Mouse (Mus musculus) megakaryocyte, embryonic 14.5 days (primary cell): ENCODE measurements at regions not wholly inside any gene's neighbourhood (a gene's known extent, or its start where the extent isn't known, plus 50 kb on each side); places are given as distances from the start of the nearest gene placed in this dataset.

Experiments
- H3K27me3 ChIP-seq: replicated peaks from 2 replicates; pipeline ENCODE3; 2012; ENCODE audit warnings: inconsistent platforms
- H3K36me3 ChIP-seq: replicated peaks from 2 replicates; pipeline ENCODE3; 2012; ENCODE audit warnings: low read length, inconsistent platforms, mixed read lengths
- H3K4me1 ChIP-seq: 2 replicates; pipeline ENCODE4 v1.6.1; 2012; ENCODE audit warnings: inconsistent platforms
- H3K4me3 ChIP-seq: replicated peaks from 2 replicates; pipeline ENCODE3; 2012; ENCODE audit warnings: moderate library complexity, mild to moderate bottlenecking, inconsistent platforms
- H3K9me3 ChIP-seq: 2 replicates; pipeline ENCODE4 v1.6.1; 2012; ENCODE audit warnings: inconsistent platforms
- FLI1 ChIP-seq: IDR thresholded peaks from 2 replicates; pipeline ENCODE4 v1.6.1; 2012; ENCODE audit warnings: low read length, inconsistent platforms, mixed read lengths
- GATA1 ChIP-seq: IDR thresholded peaks from 3 replicates; pipeline ENCODE4 v1.6.1; 2012; ENCODE audit warnings: mixed read lengths, low read length, inconsistent platforms, borderline replicate concordance

DNA sequence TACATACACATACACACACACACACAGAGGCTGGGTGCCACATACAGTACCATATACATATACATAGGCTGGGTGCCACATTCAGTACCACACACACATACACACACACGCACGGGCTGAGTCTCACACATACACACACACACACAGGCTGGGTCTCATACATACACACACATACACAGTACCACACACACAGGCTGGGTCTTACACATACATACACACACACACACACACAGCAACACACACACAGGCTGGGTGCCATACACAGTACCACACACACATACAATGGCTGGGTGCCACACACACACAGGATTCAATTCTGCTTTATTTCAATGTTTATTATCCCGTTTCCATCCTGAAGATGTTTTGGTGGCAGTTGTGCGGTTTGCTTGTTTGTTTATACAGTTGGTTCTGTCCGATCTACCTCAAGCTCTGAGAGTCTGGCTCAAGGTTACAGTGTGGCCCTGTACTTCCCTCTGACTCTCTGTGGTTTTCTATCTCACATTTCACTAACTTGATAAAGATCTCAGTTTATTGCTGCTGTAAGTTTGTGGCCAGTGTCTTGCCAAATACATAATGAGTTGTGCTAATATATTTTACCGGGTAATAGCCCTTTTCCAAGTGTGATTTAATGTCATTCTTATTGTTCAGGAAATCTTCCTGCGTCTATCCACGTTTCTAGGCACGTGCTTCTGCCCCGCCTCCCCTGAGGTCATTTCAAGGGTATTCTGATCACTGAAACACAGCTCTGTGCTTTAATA is 164.7 kb upstream of the Zfp637 start:
- Histone ChIP-seq H3K9me3 (peaks cover 7% of the 10 kb centered on the region), H3K36me3 (no peaks in the 10 kb centered on the region), H3K4me1 (peaks cover 12% of the 10 kb centered on the region), H3K27me3 (peaks cover 3% of the 10 kb centered on the region), H3K4me3 (peak overlapping the region; percentile 24)
- no peak for TF ChIP-seq FLI1

DNA sequence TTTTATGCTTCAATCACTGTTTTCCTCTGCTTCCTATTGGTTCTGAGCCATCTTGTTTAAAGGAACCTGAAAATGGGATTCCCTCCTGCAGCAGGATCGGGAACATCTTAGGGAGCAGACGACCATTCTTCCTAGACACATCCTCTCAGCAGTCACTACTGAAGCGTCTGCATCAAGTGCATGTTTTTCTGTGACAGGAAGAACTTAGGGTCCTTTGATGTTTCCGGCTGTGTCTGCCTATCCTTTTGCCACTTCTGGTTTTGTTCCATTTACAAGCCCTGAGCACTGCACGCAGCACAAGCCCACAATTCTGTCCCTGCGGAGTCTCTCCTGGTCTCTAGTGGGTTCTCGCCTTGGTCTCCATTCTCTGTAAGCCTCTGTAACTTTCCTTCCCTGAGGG is 163.9 kb upstream of the Zfp637 start:
- TF ChIP-seq GATA1 (no peak), FLI1 (no peak)
- Histone ChIP-seq H3K27me3 (peaks cover 3% of the 10 kb centered on the region), H3K36me3 (no peaks in the 10 kb centered on the region)

DNA sequence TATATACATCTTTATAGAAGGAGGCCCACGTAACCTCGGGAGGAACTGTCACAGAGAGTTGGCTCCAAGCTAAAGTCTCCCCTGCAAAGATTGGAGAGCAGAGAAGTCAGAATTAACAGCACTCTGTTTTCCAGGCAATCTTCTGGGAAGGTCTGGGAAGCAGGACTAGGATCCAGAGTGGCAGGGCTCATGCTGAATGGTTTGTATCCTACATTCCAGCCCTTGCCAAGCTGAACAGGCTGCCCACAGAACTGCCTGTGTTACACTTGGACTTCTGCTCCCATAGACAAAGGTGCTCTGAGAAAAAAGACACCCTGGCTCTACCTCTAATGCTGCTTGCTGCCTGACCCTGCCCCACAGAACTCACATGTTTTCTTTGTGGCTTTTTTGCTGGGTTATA is 163.2 kb upstream of the Zfp637 start:
- TF ChIP-seq FLI1 (no peak), GATA1 (no peak)
- no peaks in the 10 kb centered on the region for H3K36me3 ChIP-seq
- peaks cover 3% of the 10 kb centered on the region for H3K27me3 ChIP-seq
- no peak overlapping the region for H3K4me3 ChIP-seq
- H3K9me3 ChIP-seq: peaks cover 12% of the 10 kb centered on the region
- H3K4me1 ChIP-seq: peaks cover 12% of the 10 kb centered on the region

More for the DNA sequence above, 163.9 kb upstream of the Zfp637 start:
- H3K4me1 ChIP-seq: peaks cover 12% of the 10 kb centered on the region
- H3K4me3 ChIP-seq: no peak overlapping the region
- H3K9me3 ChIP-seq: peaks cover 12% of the 10 kb centered on the region

DNA sequence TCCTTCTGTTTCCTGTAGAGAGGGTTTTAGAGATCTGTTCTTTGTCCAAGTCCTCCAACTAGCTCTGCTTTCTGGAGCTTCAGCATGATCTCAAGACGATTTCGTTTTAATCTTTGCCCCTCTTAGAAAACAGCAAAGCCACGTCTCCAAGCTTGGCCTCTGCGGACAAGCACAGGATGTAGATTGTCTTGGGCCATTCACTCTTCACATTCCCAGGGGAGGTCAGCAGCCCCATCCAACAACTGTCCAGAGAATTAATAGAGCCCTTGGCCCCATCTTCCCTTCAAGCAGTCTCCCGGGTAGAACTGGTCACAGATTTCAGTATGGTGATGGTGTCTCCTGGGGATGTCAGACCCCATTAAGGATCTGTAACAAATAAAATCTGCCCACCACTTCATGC is 162.7 kb upstream of the Zfp637 start:
- peaks cover 12% of the 10 kb centered on the region for H3K9me3 ChIP-seq
- peaks cover 12% of the 10 kb centered on the region for H3K4me1 ChIP-seq
- H3K27me3 ChIP-seq: peaks cover 3% of the 10 kb centered on the region
- TF ChIP-seq GATA1: no peak
- TF ChIP-seq FLI1: no peak
- no peaks in the 10 kb centered on the region for H3K36me3 ChIP-seq
- no peak overlapping the region for H3K4me3 ChIP-seq

DNA sequence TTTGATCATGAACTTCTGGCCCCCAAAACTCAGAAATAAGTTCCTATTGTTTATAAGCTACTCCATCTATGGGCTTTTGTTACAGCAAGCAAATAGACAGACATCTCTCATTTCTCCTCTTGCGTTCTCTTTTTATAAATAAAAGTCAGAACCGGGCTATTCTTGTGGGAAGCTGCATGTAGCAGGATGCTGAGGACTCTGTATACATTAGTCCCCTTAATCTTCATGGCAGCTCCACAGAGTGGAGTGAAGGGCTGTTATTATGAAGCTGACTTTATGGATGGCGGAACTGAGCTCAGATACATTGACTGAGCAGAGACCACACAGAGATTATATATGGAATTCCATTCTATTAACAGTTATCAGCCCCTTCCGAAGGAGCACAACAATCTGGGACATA is 162.1 kb upstream of the Zfp637 start:
- no peak overlapping the region for H3K4me3 ChIP-seq
- peaks cover 12% of the 10 kb centered on the region for H3K4me1 ChIP-seq
- H3K36me3 ChIP-seq: no peaks in the 10 kb centered on the region
- peaks cover 12% of the 10 kb centered on the region for H3K9me3 ChIP-seq
- H3K27me3 ChIP-seq: peaks cover 3% of the 10 kb centered on the region
- no peak for TF ChIP-seq GATA1
- no peak for TF ChIP-seq FLI1

DNA sequence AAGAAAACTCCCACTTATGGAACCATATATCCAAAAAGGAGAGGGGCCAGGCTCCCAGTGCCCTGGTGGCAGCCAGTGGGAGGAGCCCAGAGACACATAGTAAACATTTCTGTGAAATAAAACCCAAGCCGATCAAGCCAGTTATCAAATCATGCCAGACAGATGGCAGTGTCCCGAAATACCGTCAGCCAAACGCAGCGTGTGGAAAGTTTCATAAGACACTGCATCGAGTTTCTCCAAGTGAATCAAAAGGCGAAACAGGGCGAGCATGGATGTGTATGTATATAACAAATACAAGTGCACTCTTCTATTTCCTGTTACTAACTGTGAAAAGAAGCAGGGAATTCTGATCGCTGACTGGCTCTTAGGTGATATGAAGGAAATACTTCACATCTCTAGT is 154.8 kb upstream of the Zfp637 start:
- TF ChIP-seq GATA1: no peak
- TF ChIP-seq FLI1: no peak
- H3K27me3 ChIP-seq: no peaks in the 10 kb centered on the region

DNA sequence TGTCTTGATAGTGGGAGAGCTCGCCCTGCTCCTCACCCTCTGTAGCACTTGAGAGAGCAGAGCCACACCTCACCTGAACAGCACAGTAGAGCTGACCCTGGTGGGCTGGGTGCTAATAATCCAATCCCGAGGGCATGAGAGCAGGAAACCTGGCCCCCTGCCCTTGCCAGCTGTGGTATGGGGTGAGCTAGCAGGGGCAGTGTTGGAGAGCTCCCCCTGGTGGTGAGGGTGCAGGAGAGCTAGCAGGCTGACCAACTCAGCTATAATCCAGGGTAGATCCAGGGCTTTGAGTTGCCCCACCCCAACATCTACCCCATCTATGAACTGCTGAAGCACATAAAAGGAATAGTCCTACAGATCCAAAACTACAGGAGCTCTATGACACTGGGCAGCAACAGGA is 153.9 kb upstream of the Zfp637 start:
- Histone ChIP-seq H3K27me3 (no peaks in the 10 kb centered on the region), H3K36me3 (no peaks in the 10 kb centered on the region), H3K9me3 (no peaks in the 10 kb centered on the region), H3K4me1 (no peaks in the 10 kb centered on the region), H3K4me3 (no peak overlapping the region)
- TF ChIP-seq FLI1: no peak
- TF ChIP-seq GATA1: no peak

More for the DNA sequence above, 154.8 kb upstream of the Zfp637 start:
- Histone ChIP-seq H3K4me1 (no peaks in the 10 kb centered on the region), H3K4me3 (no peak overlapping the region), H3K36me3 (no peaks in the 10 kb centered on the region), H3K9me3 (peaks cover 5% of the 10 kb centered on the region)

DNA sequence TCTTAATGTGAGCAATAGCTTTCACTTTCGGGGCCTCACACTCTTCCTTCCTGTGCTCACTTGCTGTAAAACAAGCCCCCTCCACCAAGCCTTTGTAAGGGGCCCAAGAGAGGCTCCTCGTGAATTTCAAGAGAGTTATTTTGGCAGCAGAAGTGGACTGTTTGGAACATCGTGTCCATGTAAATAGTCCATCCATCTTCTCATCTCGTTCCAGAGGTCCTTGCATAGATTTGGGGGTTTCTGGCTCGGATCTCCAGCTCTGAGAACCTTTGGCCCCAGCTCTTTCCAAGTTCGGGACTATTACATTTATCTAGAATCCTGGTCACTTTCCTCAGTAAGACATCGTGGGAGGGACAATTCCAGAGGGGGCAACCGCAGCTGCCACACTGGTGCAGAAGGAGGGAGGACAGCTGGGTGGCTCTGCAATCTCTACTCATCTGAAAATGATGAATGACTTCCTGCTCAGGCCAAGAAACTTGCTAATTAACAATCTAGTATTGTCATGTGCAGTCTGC is 152.3 kb upstream of the Zfp637 start:
- Histone ChIP-seq H3K9me3 (no peaks in the 10 kb centered on the region), H3K4me3 (no peak overlapping the region), H3K27me3 (no peaks in the 10 kb centered on the region), H3K36me3 (no peaks in the 10 kb centered on the region), H3K4me1 (no peaks in the 10 kb centered on the region)
- TF ChIP-seq GATA1: no peak
- TF ChIP-seq FLI1: no peak

DNA sequence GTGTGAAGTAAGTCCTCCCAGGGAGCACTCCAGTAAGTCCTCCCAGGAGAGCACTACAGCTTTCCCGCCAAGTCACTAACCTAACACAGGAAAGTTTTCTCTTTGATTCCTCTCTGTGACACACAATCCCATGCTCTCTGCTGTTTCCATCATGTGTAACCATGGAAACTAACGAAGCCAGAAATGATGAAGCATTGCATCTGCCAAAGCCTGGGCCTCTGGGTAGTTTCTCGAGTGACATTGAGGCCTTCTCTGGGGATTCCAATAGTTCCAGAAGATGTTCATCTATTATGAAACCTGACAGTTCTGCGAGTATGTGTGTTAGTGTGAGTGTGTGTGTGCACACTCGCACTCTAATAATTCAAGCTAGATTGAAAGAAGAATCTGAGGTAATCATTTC is 140.7 kb upstream of the Zfp637 start:
- no peaks in the 10 kb centered on the region; the same call in 1 of the 2 replicates for H3K9me3 ChIP-seq
- H3K4me3 ChIP-seq: no peak overlapping the region
- no peaks in the 10 kb centered on the region for H3K27me3 ChIP-seq
- TF ChIP-seq FLI1: no peak
- no peak for TF ChIP-seq GATA1
- no peaks in the 10 kb centered on the region for H3K4me1 ChIP-seq
- no peaks in the 10 kb centered on the region for H3K36me3 ChIP-seq

DNA sequence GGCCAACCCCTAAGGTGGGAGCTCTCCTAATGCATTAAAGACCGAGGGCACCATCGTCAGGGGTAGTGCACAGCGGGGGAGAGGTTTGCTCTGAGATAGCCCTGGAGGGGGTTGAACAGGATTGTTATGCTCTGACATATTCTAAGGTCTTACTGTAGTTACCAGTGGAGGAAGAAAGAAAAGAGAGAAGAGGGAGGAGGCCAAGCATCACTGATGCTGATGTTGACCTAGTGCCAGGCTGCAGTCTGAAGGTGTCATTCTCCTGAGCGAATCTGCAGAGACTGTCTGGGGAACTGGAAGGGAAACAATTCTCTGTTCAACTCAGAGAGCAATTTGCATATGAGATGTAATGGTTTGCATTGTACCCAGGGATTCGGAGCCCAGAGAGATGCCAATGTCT is 139.4 kb upstream of the Zfp637 start:
- Histone ChIP-seq H3K27me3 (no peaks in the 10 kb centered on the region), H3K36me3 (no peaks in the 10 kb centered on the region), H3K4me3 (no peak overlapping the region), H3K4me1 (no peaks in the 10 kb centered on the region), H3K9me3 (no peaks in the 10 kb centered on the region; the same call in 1 of the 2 replicates)
- TF ChIP-seq GATA1: no peak
- TF ChIP-seq FLI1: no peak
